Mouse (Mus musculus) neural tube, embryonic 14.5 days (tissue): ENCODE results near the gene Smco2. TPM values are rescaled to one million over a fixed set of nuclear protein-coding genes. Genes with fewer than 3 reads are reported as not detected.

Experiments used
- ATAC-seq: fragments of 200-750 bp; cut with Nextera tagmentation; 2 replicates; pipeline ENCODE4 v1.8.0; 2017; ENCODE audit warnings: low read depth, mild to moderate bottlenecking, moderate TSS enrichment, moderate library complexity
- H3K27ac ChIP-seq: fragments of 300-500 bp; sonication (generic); 2 replicates; pipeline ENCODE4 v1.5.1; 2014; ENCODE audit warnings: low read depth, mild to moderate bottlenecking, control low read depth, low read length, moderate library complexity, mixed read lengths
- H3K27me3 ChIP-seq: fragments of 300-500 bp; sonication (generic); 2 replicates; pipeline ENCODE4 v1.6.1; 2014; ENCODE audit warnings: low read length; ENCODE audit not compliant: control insufficient read depth, insufficient read depth
- H3K36me3 ChIP-seq: fragments of 300-500 bp; sonication (generic); 2 replicates; pipeline ENCODE4 v1.6.1; 2014; ENCODE audit warnings: low read length, mixed read lengths; ENCODE audit not compliant: control insufficient read depth, insufficient read depth
- H3K4me1 ChIP-seq: fragments of 300-500 bp; sonication (generic); 2 replicates; pipeline ENCODE4 v1.6.1; 2014; ENCODE audit warnings: low read length; ENCODE audit not compliant: control insufficient read depth, insufficient read depth
- H3K4me2 ChIP-seq: fragments of 300-500 bp; sonication (generic); 2 replicates; pipeline ENCODE4 v1.6.1; 2014; ENCODE audit warnings: mild to moderate bottlenecking, low read depth, low read length, control low read depth
- H3K4me3 ChIP-seq: fragments of 300-500 bp; sonication (generic); 2 replicates; pipeline ENCODE4 v1.5.1; 2014; ENCODE audit warnings: low read depth, low read length, control low read depth, mixed read lengths
- H3K9ac ChIP-seq: fragments of 300-500 bp; sonication (generic); replicated peaks from 2 replicates; pipeline ENCODE4 v1.6.1; 2014; ENCODE audit warnings: low read depth, mild to moderate bottlenecking, control low read depth, low read length, mixed read lengths
- H3K9me3 ChIP-seq: fragments of 300-500 bp; sonication (generic); 2 replicates; pipeline ENCODE4 v1.6.1; 2016; ENCODE audit warnings: low read length; ENCODE audit not compliant: control insufficient read depth
- WGBS: fragments of 180-500 bp; shearing (Covaris S2); extraction: QIAGEN DNeasy Blood & Tissue Kit; methylation state at CpG from one replicate; pipeline ENCODE4 v1.1.7; 2014; 5-methylcytosine and 5-hydroxymethylcytosine counted together
- polyA plus RNA-seq: library from polyadenylated mRNA; unstranded; fragments of >200 nt; fragmentation: Nextera tagmentation; extraction: Ambion mirVana; gene quantifications from 2 replicates; pipeline ENCODE4 v1.2.1, GENCODE M21; 2014

Smco2 gene
- polyA plus RNA-seq, 1 experiment from 2014 or later, result not detected

- Histone ChIP-seq H3K9me3 (no peaks in the 10 kb centered on the region), H3K36me3 (no peaks in the 10 kb centered on the region), H3K4me3 (no peak overlapping the region), H3K4me2 (no peak overlapping the region), H3K9ac (no peak overlapping the region), H3K4me1 (no peaks in the 10 kb centered on the region), H3K27me3 (peaks cover 4% of the 10 kb centered on the region; the same call in 1 of the 2 replicates), H3K27ac (no peak overlapping the region)
- ATAC-seq, result no peak
- 52% methylated on average over 4 of the region's 4 CpGs for WGBS
Measured at GRCm38 (mm10) chr6:146884851-146885250, 34.9 kb downstream of the Smco2 start.

GRCm38 (mm10) chr6:146887958-146888659 lies 38.2 kb downstream of the Smco2 start, which contains the start of gene Ppfibp1:
Gene Ppfibp1 (plus strand): TSS chr6:146888487.
- Histone ChIP-seq H3K27me3 (peaks cover 4% of the 10 kb centered on the region; the same call in 1 of the 2 replicates), H3K4me1 (no peaks in the 10 kb centered on the region), H3K36me3 (no peaks in the 10 kb centered on the region), H3K27ac (no peak within 1 kb of the TSS), H3K4me3 (peak within 1 kb of the TSS; percentile 71), H3K9ac (peak within 1 kb of the TSS; percentile 66), H3K4me2 (peak within 1 kb of the TSS; percentile 89), H3K9me3 (no peaks in the 10 kb centered on the region)
- under 1% methylated on average over 62 of the region's 80 CpGs for WGBS
- ATAC-seq, result peak; percentile 97

GRCm38 (mm10) chr6:146888660-146889490 lies 39.0 kb downstream of the Smco2 start:
- Histone ChIP-seq H3K4me3 (peak overlapping the region; percentile 71), H3K4me2 (peak overlapping the region; percentile 89), H3K36me3 (no peaks in the 10 kb centered on the region), H3K4me1 (no peaks in the 10 kb centered on the region), H3K27ac (no peak overlapping the region), H3K27me3 (peaks cover 4% of the 10 kb centered on the region; the same call in 1 of the 2 replicates), H3K9me3 (no peaks in the 10 kb centered on the region), H3K9ac (peak overlapping the region; percentile 66)
- WGBS, result 8% methylated on average over 24 of the region's 26 CpGs
- ATAC-seq, result peak; percentile 71

GRCm38 (mm10) chr6:146890215-146890614 lies 40.3 kb downstream of the Smco2 start:
- Histone ChIP-seq H3K9ac (no peak overlapping the region), H3K4me1 (no peaks in the 10 kb centered on the region), H3K36me3 (no peaks in the 10 kb centered on the region), H3K4me3 (no peak overlapping the region), H3K27ac (no peak overlapping the region), H3K9me3 (no peaks in the 10 kb centered on the region), H3K27me3 (peaks cover 4% of the 10 kb centered on the region; the same call in 1 of the 2 replicates), H3K4me2 (no peak overlapping the region)
- whole genome bisulfite sequencing, result 67% methylated on average over 2 of the region's 2 CpGs
- ATAC-seq, result no peak

- Histone ChIP-seq H3K9me3 (no peaks in the 10 kb centered on the region), H3K36me3 (no peaks in the 10 kb centered on the region), H3K4me3 (no peak overlapping the region), H3K27me3 (peaks cover 4% of the 10 kb centered on the region; the same call in 1 of the 2 replicates), H3K9ac (no peak overlapping the region), H3K27ac (no peak overlapping the region), H3K4me2 (no peak overlapping the region; the same call in 1 of the 2 replicates), H3K4me1 (no peaks in the 10 kb centered on the region)
- no peak for ATAC-seq
Measured at GRCm38 (mm10) chr6:146890633-146891032, 40.7 kb downstream of the Smco2 start.

- no peak overlapping the region for H3K4me2 ChIP-seq
- H3K4me1 ChIP-seq, result no peaks in the 10 kb centered on the region
- no peak for ATAC-seq
- no peak overlapping the region for H3K4me3 ChIP-seq
- H3K27me3 ChIP-seq, result peaks cover 4% of the 10 kb centered on the region; the same call in 1 of the 2 replicates
- H3K9ac ChIP-seq, result no peak overlapping the region
- 83% methylated on average over 2 of the region's 2 CpGs for WGBS
- H3K36me3 ChIP-seq, result no peaks in the 10 kb centered on the region
- H3K9me3 ChIP-seq, result no peaks in the 10 kb centered on the region
- no peak overlapping the region for H3K27ac ChIP-seq
Measured at GRCm38 (mm10) chr6:146893890-146894289, 44.0 kb downstream of the Smco2 start.

GRCm38 (mm10) chr6:146898709-146899108 lies 48.8 kb downstream of the Smco2 start:
- H3K9ac ChIP-seq, result no peak overlapping the region
- H3K36me3 ChIP-seq, result no peaks in the 10 kb centered on the region
- H3K4me1 ChIP-seq, result no peaks in the 10 kb centered on the region
- no peak for ATAC-seq
- H3K4me3 ChIP-seq, result no peak overlapping the region
- H3K27me3 ChIP-seq, result no peaks in the 10 kb centered on the region
- no peak overlapping the region for H3K4me2 ChIP-seq
- no peaks in the 10 kb centered on the region for H3K9me3 ChIP-seq
- 82% methylated on average over 6 of the region's 6 CpGs for WGBS
- H3K27ac ChIP-seq, result no peak overlapping the region

GRCm38 (mm10) chr6:146899647-146900046 lies 49.7 kb downstream of the Smco2 start:
- Histone ChIP-seq H3K27me3 (no peaks in the 10 kb centered on the region), H3K9ac (no peak overlapping the region), H3K4me3 (no peak overlapping the region), H3K27ac (no peak overlapping the region), H3K4me2 (no peak overlapping the region), H3K4me1 (no peaks in the 10 kb centered on the region), H3K36me3 (no peaks in the 10 kb centered on the region), H3K9me3 (no peaks in the 10 kb centered on the region)
- WGBS, result 87% methylated on average over 2 of the region's 2 CpGs
- no peak for ATAC-seq

- H3K36me3 ChIP-seq, result no peaks in the 10 kb centered on the region
- no peak overlapping the region for H3K9ac ChIP-seq
- no peak overlapping the region for H3K4me2 ChIP-seq
- H3K27ac ChIP-seq, result no peak overlapping the region
- no peaks in the 10 kb centered on the region for H3K27me3 ChIP-seq
- no peaks in the 10 kb centered on the region for H3K4me1 ChIP-seq
- 93% methylated on average over 4 of the region's 4 CpGs for WGBS
- H3K4me3 ChIP-seq, result no peak overlapping the region
- no peak for ATAC-seq
- no peaks in the 10 kb centered on the region for H3K9me3 ChIP-seq
Measured at GRCm38 (mm10) chr6:146901929-146902328, 52.0 kb downstream of the Smco2 start.
